15 mouse cellular contexts compared by ENCODE assay signal in the genomic region with DNA sequence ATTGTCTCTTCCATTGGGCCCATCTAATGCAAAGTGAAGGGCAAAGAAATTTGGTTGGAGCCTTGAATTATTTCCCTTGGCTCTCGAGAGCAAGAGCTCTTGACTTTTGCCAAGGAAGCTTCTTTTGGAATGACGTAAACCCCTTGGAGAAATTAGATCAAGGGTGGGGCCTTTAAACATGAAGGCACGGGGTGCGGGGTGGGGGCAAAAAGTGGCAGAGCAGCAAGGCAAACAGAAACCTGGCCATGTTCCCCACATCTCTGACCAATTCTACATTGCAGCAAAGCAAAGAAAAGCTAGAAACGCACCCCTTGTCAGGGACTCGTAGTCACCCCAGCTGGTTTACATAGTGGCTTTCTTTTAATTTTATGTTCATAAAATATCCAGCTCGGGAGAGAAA.
DNase-seq lines count a peak whose midpoint lies in the region; ATAC-seq lines count a peak whose summit lies in the region.
"Had no signal": no experiment of that assay in that cellular context is flagged by ENCODE, and none has a peak within 500 bp of the region (broad histone marks: within the 10 kb centered on the region; RNA-seq: fewer than 3 reads in every experiment).

No protein-coding gene starts in this region.

- 0 out of 2 replicates have a peak, but pooled peaks cover 4% of the 10 kb centered on the region for H3K4me1 ChIP-seq in lung, embryonic 15.5 days
- H3K4me1 ChIP-seq in neural tube, embryonic 15.5 days, result peaks cover 5% of the 10 kb centered on the region; the same call in 1 of the 2 replicates
- peaks cover 4% of the 10 kb centered on the region; the same call in 1 of the 2 replicates for H3K4me1 ChIP-seq in forebrain, embryonic 16.5 days (replicated peaks; ENCODE audit: control insufficient read depth, insufficient read depth, low read length)
- H3K4me1 ChIP-seq: embryonic facial prominence, embryonic 13.5 days had no signal

- intact Hi-C loops in left cerebral cortex, postnatal 4 days (cut with DNase I), result no loop called here
- intact Hi-C loops in left cerebral cortex, postnatal 14 days (cut with DNase I), result no loop called here
- intact Hi-C loops in gastrocnemius, postnatal 14 days (cut with DNase I; ENCODE audit: low total_unique reads), result no loop called here

- no peak overlapping the region for H3K4me2 ChIP-seq in lung, embryonic 15.5 days
- no peak overlapping the region for H3K4me2 ChIP-seq in neural tube, embryonic 15.5 days
- no peak overlapping the region for H3K4me2 ChIP-seq in forebrain, embryonic 16.5 days (ENCODE audit: low read length)
- H3K4me2 ChIP-seq: embryonic facial prominence, embryonic 13.5 days had no signal

- WGBS in lung, embryonic 15.5 days, result 57% methylated on average over 7 of the region's 7 CpGs
- 71% methylated on average over 7 of the region's 7 CpGs for WGBS in neural tube, embryonic 15.5 days
- WGBS in forebrain, embryonic 16.5 days, result 80% methylated on average over 7 of the region's 7 CpGs

- peak; percentile 2 for DNase-seq in left cerebral cortex, postnatal 4 days
- no peak for DNase-seq in left cerebral cortex, postnatal 14 days (ENCODE audit: low spot score in 2 of 2)
- peak; percentile 7 for DNase-seq in gastrocnemius, postnatal 14 days
- no peak for DNase-seq in T-cell, adult 2 months (ENCODE audit: low spot score)
- DNase-seq: cerebellum, adult 9-11 months; kidney, adult 8-10 months; kidney, postnatal 4 days; liver; liver, postnatal 0 days; thymus, adult 18-20 months had no signal

- H3K27ac ChIP-seq in lung, embryonic 15.5 days, result no peak overlapping the region; the same call in 1 of the 2 replicates
- H3K27ac ChIP-seq in neural tube, embryonic 15.5 days (replicated peaks), result peak overlapping the region; percentile 58
- no peak overlapping the region for H3K27ac ChIP-seq in forebrain, embryonic 16.5 days (ENCODE audit: low read length)
- H3K27ac ChIP-seq: embryonic facial prominence, embryonic 13.5 days had no signal

- no peaks in the 10 kb centered on the region for H3K36me3 ChIP-seq in lung, embryonic 15.5 days
- no peaks in the 10 kb centered on the region for H3K36me3 ChIP-seq in neural tube, embryonic 15.5 days
- H3K36me3 ChIP-seq in forebrain, embryonic 16.5 days (ENCODE audit: control insufficient read depth, insufficient read depth), result no peaks in the 10 kb centered on the region
- H3K36me3 ChIP-seq: embryonic facial prominence, embryonic 13.5 days; G1E had no signal

- no peaks in the 10 kb centered on the region for H3K27me3 ChIP-seq in lung, embryonic 15.5 days
- H3K27me3 ChIP-seq in neural tube, embryonic 15.5 days (replicated peaks), result no peaks in the 10 kb centered on the region
- no peaks in the 10 kb centered on the region for H3K27me3 ChIP-seq in forebrain, embryonic 16.5 days (replicated peaks; ENCODE audit: control insufficient read depth, insufficient read depth, low read length)
- H3K27me3 ChIP-seq: embryonic facial prominence, embryonic 13.5 days had no signal

- no peaks in the 10 kb centered on the region for H3K9me3 ChIP-seq in lung, embryonic 15.5 days
- H3K9me3 ChIP-seq in neural tube, embryonic 15.5 days (replicated peaks), result no peaks in the 10 kb centered on the region
- H3K9me3 ChIP-seq in forebrain, embryonic 16.5 days (ENCODE audit: control insufficient read depth, low read length), result no peaks in the 10 kb centered on the region
- H3K9me3 ChIP-seq: embryonic facial prominence, embryonic 13.5 days; G1E had no signal

- H3K9ac ChIP-seq in lung, embryonic 15.5 days, result no peak overlapping the region
- no peak overlapping the region for H3K9ac ChIP-seq in neural tube, embryonic 15.5 days (replicated peaks)
- no peak overlapping the region for H3K9ac ChIP-seq in forebrain, embryonic 16.5 days (replicated peaks; ENCODE audit: low read depth, low read length)
- H3K9ac ChIP-seq: embryonic facial prominence, embryonic 13.5 days; liver, postnatal 0 days had no signal

- ATAC-seq in lung, embryonic 15.5 days (ENCODE audit: borderline replicate concordance, extremely low read depth, low FRiP score, low TSS enrichment), result peak; percentile 72; the same call in 1 of the 2 replicates
- no peak for ATAC-seq in neural tube, embryonic 15.5 days (ENCODE audit: low FRiP score)
- ATAC-seq in forebrain, embryonic 16.5 days, result no peak; the same call in 1 of the 2 replicates
- ATAC-seq: liver, postnatal 0 days had no signal

- no peak overlapping the region for H3K4me3 ChIP-seq in lung, embryonic 15.5 days
- no peak overlapping the region for H3K4me3 ChIP-seq in neural tube, embryonic 15.5 days (replicated peaks)
- H3K4me3 ChIP-seq in forebrain, embryonic 16.5 days (replicated peaks; ENCODE audit: low read length), result no peak overlapping the region
- H3K4me3 ChIP-seq: embryonic facial prominence, embryonic 13.5 days had no signal

Comparison
In these comparisons a context has a peak if more than half of its experiments do, and no peak if none do; other contexts are left out.
1. DNase-seq: peak in left cerebral cortex, postnatal 4 days (single experiment) and gastrocnemius, postnatal 14 days (single experiment); none in left cerebral cortex, postnatal 14 days (0 of 2) and T-cell, adult 2 months (single experiment).